Mouse (Mus musculus) megakaryocyte, embryonic 14.5 days (primary cell): ENCODE measurements around the gene Cpa1. TPM values are rescaled to one million over a fixed set of nuclear protein-coding genes. Genes with fewer than 3 reads are reported as not detected.

Source experiments
- H3K27me3 ChIP-seq: replicated peaks from 2 replicates; pipeline ENCODE3; 2012; ENCODE audit warnings: inconsistent platforms
- H3K36me3 ChIP-seq: replicated peaks from 2 replicates; pipeline ENCODE3; 2012; ENCODE audit warnings: low read length, inconsistent platforms, mixed read lengths
- H3K4me1 ChIP-seq: 2 replicates; pipeline ENCODE4 v1.6.1; 2012; ENCODE audit warnings: inconsistent platforms
- H3K4me3 ChIP-seq: replicated peaks from 2 replicates; pipeline ENCODE3; 2012; ENCODE audit warnings: moderate library complexity, mild to moderate bottlenecking, inconsistent platforms
- H3K9me3 ChIP-seq: 2 replicates; pipeline ENCODE4 v1.6.1; 2012; ENCODE audit warnings: inconsistent platforms
- FLI1 ChIP-seq: IDR thresholded peaks from 2 replicates; pipeline ENCODE4 v1.6.1; 2012; ENCODE audit warnings: low read length, inconsistent platforms, mixed read lengths
- GATA1 ChIP-seq: IDR thresholded peaks from 3 replicates; pipeline ENCODE4 v1.6.1; 2012; ENCODE audit warnings: mixed read lengths, low read length, inconsistent platforms, borderline replicate concordance
- polyA plus RNA-seq: library from polyadenylated mRNA; stranded (reverse); fragments of >175 nt; gene quantifications from 2 replicates; pipeline ENCODE4 v1.2.3, GENCODE M21; 2012; ENCODE audit warnings: low replicate concordance; ENCODE audit not compliant: insufficient read depth

Gene Cpa1
- polyA plus RNA-seq, 1 experiment: not detected

- no peak for TF ChIP-seq GATA1
- no peak for TF ChIP-seq FLI1
- Histone ChIP-seq H3K27me3 (peaks cover 67% of the 10 kb centered on the region), H3K4me3 (no peak overlapping the region), H3K9me3 (peaks cover 3% of the 10 kb centered on the region; the same call in 1 of the 2 replicates), H3K36me3 (no peaks in the 10 kb centered on the region), H3K4me1 (no peaks in the 10 kb centered on the region)
These were observed 5.4 kb downstream of the Cpa1 start for GRCm38 (mm10) chr6:30644462-30644861.

- H3K36me3 ChIP-seq: no peaks in the 10 kb centered on the region
- no peak for TF ChIP-seq FLI1
- no peak for TF ChIP-seq GATA1
- H3K9me3 ChIP-seq: peaks cover 3% of the 10 kb centered on the region; the same call in 1 of the 2 replicates
- H3K4me1 ChIP-seq: no peaks in the 10 kb centered on the region
- no peak overlapping the region for H3K4me3 ChIP-seq
- peaks cover 58% of the 10 kb centered on the region for H3K27me3 ChIP-seq
These were observed 6.4 kb downstream of the Cpa1 start for GRCm38 (mm10) chr6:30645379-30645778.

DNA sequence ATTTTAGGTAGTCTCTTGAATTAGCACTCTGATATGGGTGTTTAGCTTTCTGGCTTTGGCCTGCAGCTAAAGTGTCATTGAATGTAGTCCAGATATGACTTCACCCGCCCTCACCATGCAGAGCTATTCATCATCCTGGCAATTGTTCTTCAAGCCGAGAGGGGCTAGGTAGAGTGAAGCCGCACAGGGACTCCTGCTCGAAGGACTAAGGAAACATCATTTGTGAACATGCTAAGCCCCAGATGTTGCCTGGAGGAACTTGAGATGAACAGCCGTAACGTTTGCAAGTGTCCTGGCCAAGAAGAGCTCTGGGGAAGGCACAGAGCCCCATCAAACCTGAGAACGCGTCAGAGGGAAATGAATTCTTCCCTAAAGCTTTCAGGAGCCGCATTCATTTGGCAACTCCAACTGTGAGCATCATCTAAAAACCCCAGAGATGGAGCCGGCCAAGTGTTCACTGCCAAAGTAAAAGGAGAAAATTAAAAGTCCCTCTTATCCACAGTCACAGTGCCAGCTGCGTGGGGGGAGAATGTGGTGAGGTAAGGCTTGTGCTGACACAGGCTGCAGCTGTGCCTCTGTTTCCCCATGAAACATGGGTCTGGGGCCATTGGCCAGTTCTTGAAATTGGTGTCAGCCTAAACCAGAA lies 10.8 kb downstream of the Cpa1 start:
- Histone ChIP-seq H3K36me3 (peaks cover 7% of the 10 kb centered on the region), H3K27me3 (peaks cover 16% of the 10 kb centered on the region), H3K9me3 (no peaks in the 10 kb centered on the region)

DNA sequence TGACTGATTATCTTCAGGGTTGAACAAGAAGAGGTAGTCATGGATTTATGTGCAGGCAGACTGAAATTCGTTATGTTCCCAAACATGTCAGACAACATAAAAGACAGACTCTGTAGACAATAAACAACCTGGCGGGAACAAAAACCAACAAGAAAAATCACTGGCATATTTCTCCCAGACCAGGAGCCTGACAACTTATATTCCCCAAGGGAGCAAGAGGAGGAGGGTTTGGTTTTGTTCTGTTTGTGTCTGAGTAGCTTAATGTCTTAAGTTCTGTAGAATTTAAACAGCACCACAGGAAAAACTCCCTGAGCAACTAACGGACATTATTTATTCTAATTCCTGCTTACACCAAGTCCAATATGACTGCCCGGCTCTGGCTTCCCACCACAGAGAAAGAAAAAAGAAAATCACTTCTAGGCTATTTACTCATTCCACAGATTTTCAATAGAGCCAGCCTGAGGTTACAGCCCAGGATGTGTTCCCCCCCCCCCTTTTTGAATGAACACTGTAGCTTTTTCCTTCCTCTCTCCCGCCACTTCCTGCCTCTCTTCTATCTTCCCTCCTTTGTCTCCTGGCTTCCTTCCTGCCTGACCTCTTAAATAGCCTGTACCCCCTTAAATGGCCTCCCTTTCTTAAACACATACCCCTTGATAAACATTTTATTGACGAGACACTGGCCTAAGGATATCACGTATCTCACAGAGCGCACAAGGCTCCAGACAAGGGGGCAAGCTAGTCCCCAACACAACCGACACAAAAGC lies 13.6 kb downstream of the Cpa1 start:
- H3K4me3 ChIP-seq: no peak overlapping the region
- H3K36me3 ChIP-seq: peaks cover 35% of the 10 kb centered on the region
- peaks cover 7% of the 10 kb centered on the region for H3K27me3 ChIP-seq
- TF ChIP-seq GATA1 (no peak), FLI1 (no peak)
- peaks cover 16% of the 10 kb centered on the region for H3K4me1 ChIP-seq
- H3K9me3 ChIP-seq: no peaks in the 10 kb centered on the region

More for the DNA sequence above, 10.8 kb downstream of the Cpa1 start:
- no peak for TF ChIP-seq FLI1
- no peak for TF ChIP-seq GATA1
- no peak overlapping the region for H3K4me3 ChIP-seq
- H3K4me1 ChIP-seq: 0 out of 2 replicates have a peak, but pooled peaks cover 3% of the 10 kb centered on the region

GRCm38 (mm10) chr6:30653518-30653917 lies 14.5 kb downstream of the Cpa1 start:
- H3K4me1 ChIP-seq: peaks cover 16% of the 10 kb centered on the region
- no peak overlapping the region for H3K4me3 ChIP-seq
- TF ChIP-seq GATA1 (no peak), FLI1 (no peak)
- H3K27me3 ChIP-seq: peaks cover 7% of the 10 kb centered on the region
- peaks cover 41% of the 10 kb centered on the region for H3K36me3 ChIP-seq
- no peaks in the 10 kb centered on the region for H3K9me3 ChIP-seq

GRCm38 (mm10) chr6:30654402-30654859 lies 15.4 kb downstream of the Cpa1 start:
- TF ChIP-seq GATA1: no peak
- TF ChIP-seq FLI1: no peak
- Histone ChIP-seq H3K4me1 (peaks cover 16% of the 10 kb centered on the region), H3K4me3 (no peak overlapping the region), H3K27me3 (peaks cover 5% of the 10 kb centered on the region), H3K36me3 (peaks cover 50% of the 10 kb centered on the region), H3K9me3 (no peaks in the 10 kb centered on the region)

DNA sequence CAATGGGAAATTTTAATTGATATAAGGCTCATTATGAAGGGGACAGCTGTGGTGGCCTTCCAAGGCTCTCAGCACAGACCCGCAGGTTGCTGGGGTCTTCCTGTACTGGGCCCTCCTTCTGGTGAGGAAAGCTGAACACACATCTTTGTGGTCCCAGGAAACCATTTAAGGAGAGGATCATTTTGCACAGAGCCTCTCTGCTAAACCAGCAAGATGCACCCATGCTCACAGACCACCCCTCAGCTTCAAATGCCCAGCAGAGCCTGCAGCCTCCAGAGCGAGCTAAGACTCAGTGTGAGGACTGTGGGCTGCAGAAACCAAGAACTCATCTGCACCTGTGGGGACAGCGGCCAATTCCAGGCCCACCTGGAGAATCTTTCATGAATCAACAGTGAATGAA lies 15.9 kb downstream of the Cpa1 start:
- H3K4me1 ChIP-seq: peaks cover 16% of the 10 kb centered on the region
- TF ChIP-seq FLI1 (no peak), GATA1 (no peak)
- H3K27me3 ChIP-seq: peaks cover 5% of the 10 kb centered on the region
- no peak overlapping the region for H3K4me3 ChIP-seq
- H3K36me3 ChIP-seq: peaks cover 55% of the 10 kb centered on the region
- no peaks in the 10 kb centered on the region for H3K9me3 ChIP-seq

DNA sequence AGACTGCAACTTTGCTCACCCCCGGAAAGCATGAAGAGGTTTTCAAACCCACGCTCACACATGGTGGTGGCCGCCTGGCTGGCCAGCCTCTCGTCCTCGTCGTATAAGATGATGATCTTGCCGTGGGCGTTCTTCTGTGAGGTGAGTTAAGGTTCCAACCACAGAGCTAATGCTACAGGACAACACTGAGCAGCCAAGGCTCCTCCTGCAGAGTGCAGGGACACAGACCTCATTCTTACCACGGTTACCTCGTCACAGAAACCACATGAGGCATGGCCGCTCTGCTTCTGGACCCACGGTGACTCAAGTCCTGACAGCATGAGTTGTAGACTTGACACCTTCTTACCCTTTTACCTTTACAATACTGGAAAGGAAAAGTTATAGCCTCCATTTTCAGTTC lies 18.3 kb downstream of the Cpa1 start:
- Histone ChIP-seq H3K4me1 (peaks cover 21% of the 10 kb centered on the region), H3K9me3 (no peaks in the 10 kb centered on the region), H3K4me3 (no peak overlapping the region), H3K27me3 (peaks cover 5% of the 10 kb centered on the region), H3K36me3 (peaks cover 62% of the 10 kb centered on the region)
- TF ChIP-seq GATA1: no peak
- TF ChIP-seq FLI1: no peak

GRCm38 (mm10) chr6:30658619-30659018 lies 19.6 kb downstream of the Cpa1 start:
- Histone ChIP-seq H3K4me3 (no peak overlapping the region), H3K36me3 (peaks cover 60% of the 10 kb centered on the region), H3K9me3 (no peaks in the 10 kb centered on the region), H3K27me3 (peaks cover 5% of the 10 kb centered on the region), H3K4me1 (peaks cover 18% of the 10 kb centered on the region)
- TF ChIP-seq GATA1: no peak
- no peak for TF ChIP-seq FLI1

- Histone ChIP-seq H3K9me3 (no peaks in the 10 kb centered on the region), H3K4me3 (no peak overlapping the region), H3K27me3 (no peaks in the 10 kb centered on the region), H3K36me3 (peaks cover 16% of the 10 kb centered on the region), H3K4me1 (peaks cover 16% of the 10 kb centered on the region)
- TF ChIP-seq FLI1 (no peak), GATA1 (no peak)
These were observed 25.8 kb downstream of the Cpa1 start for GRCm38 (mm10) chr6:30664776-30665175.
